Mouse (Mus musculus): ENCODE data around the gene Cd48.

- no peak for TF ChIP-seq POLR2A (IDR thresholded peaks at IDR 0.05; ENCODE audit: low read depth, low read length)
- TF ChIP-seq CTCF (IDR thresholded peaks at IDR 0.05; ENCODE audit: extremely low read depth, insufficient read depth, insufficient read length, insufficient replicate concordance) = no peak
These were observed 21.4 kb upstream of the Cd48 start for GRCm38 (mm10) chr1:171660423-171660822.

Data from spleen, adult 2 months (tissue).